Mouse (Mus musculus) C2C12 (cell line): ENCODE measurements around the gene Mnd1.

ENCODE experiments used
- CEBPB ChIP-seq: IDR thresholded peaks from one replicate; pipeline ENCODE4 v1.6.1; 2011; ENCODE audit warnings: low read depth, mild to moderate bottlenecking, control low read depth, moderate library complexity
- CTCF ChIP-seq: IDR thresholded peaks from one replicate; pipeline ENCODE4 v1.5.1; 2011; ENCODE audit not compliant: control insufficient read depth, insufficient read depth, insufficient read length
- FOSL1 ChIP-seq: IDR thresholded peaks from one replicate; pipeline ENCODE4 v1.8.0; 2011; ENCODE audit warnings: mild to moderate bottlenecking, low read length; ENCODE audit not compliant: poor library complexity, insufficient read depth, severe bottlenecking
- MAX ChIP-seq: IDR thresholded peaks from one replicate; pipeline ENCODE4 v1.6.1; 2011; ENCODE audit warnings: mild to moderate bottlenecking, control low read depth
- MYOD1 ChIP-seq: IDR thresholded peaks from one replicate; pipeline ENCODE4 v1.6.1; 2011; ENCODE audit warnings: low read depth; ENCODE audit not compliant: control insufficient read depth, insufficient read length
- MYOG ChIP-seq: IDR thresholded peaks from one replicate; pipeline ENCODE4 v1.6.1; 2011; ENCODE audit not compliant: control insufficient read depth, insufficient read length; ENCODE audit errors: extremely low read depth
- USF1 ChIP-seq: IDR thresholded peaks from one replicate; pipeline ENCODE4 v1.6.1; 2011; ENCODE audit warnings: low read depth, mild to moderate bottlenecking, control low read depth, moderate library complexity

GRCm38 (mm10) chr3:84131369-84131768, 24.2 kb downstream of the Mnd1 start:
- TF ChIP-seq MYOG (no peak), CTCF (no peak), MYOD1 (no peak), CEBPB (no peak), USF1 (no peak), MAX (no peak), FOSL1 (no peak)
